Mouse (Mus musculus) A20 (cell line): Measurements from ENCODE around the gene Vangl1.
"Not testable (repeated sequence)": the region's sequence is repeated elsewhere in the genome, so short reads cannot be mapped to it uniquely, and the experiment has no call there.

ENCODE experiments used
- DNase-seq: peaks from one replicate; pipeline ENCODE4 v3.0.0-alpha.2; 2011; ENCODE audit warnings: low read depth, low spot score

Gene Vangl1

GRCm38 (mm10) chr3:102174118-102174865, 30.2 kb downstream of the Vangl1 start:
- DNase-seq, result no peak

DNA sequence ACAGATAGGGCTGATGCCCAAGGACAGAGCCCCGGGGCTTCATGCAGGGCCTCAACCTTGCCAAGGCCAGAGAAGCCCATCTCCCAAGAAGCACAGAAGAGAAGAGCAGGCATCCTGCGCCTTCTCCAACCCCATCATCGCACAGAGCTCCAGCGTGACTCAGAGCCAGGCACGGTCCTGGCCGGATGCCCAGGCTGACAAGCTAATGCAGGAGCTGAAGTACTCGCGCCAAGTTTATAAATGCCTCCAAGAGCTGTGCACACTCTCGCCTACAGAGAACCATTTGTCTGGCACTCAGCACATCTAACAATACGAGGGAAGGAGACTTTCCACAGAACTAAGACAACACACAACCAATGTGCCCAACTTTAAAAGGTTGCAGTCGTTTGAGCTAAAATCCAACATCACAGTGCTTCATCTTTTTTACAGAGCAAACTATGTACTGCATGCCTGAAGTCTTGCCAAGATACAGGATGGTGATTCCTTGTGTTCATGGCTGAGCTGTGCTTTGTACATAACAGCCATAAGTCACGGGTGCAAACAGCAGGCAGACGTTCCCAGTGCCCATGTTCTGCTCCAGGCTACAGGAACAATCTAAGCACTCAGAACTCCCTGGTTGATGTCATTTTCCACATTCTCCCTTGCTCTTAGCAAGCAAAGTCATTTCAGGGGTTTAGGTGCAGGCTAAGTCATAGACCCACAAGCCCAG, 35.1 kb downstream of the Vangl1 start:
- DNase-seq, result no peak

- no peak for DNase-seq
Observed at GRCm38 (mm10) chr3:102167555-102168210, 36.8 kb downstream of the Vangl1 start.

DNA sequence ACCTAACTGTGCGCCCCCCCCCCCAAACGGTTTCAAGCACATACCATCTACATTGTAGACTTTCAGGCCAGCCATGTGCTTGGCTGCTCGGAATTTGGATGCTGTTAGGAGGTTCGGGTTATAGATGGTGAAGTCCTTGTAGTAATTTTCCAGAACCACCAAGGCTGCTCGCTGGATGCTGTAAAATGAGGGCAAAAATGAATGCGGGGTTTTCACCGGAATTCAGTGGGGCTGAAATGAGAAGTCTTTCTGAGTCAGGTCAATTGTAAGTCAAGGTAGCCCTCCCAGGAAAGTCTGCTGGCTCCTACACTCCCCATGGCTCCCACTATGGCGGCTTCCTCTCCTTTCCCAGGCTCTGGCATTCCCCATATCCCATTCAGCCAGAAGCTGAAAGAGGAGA, 37.7 kb downstream of the Vangl1 start:
- DNase-seq, result no peak

DNA sequence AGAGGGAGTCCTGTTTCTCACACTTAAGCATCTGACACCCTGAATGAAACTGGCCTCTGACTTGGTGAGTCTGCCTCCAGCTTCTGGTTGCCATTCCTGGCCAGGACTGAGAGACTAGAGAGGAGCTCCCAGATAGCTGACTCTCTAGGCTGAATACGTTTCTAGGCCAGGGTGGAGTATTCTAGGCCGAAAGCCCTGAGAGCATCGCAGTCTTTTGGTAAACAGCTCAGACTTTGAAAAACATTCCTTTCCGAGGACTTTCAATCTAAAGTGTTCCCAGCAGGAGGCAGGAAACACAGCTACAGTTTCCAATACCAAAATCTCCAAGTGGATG, 38.2 kb downstream of the Vangl1 start:
- no peak for DNase-seq

DNA sequence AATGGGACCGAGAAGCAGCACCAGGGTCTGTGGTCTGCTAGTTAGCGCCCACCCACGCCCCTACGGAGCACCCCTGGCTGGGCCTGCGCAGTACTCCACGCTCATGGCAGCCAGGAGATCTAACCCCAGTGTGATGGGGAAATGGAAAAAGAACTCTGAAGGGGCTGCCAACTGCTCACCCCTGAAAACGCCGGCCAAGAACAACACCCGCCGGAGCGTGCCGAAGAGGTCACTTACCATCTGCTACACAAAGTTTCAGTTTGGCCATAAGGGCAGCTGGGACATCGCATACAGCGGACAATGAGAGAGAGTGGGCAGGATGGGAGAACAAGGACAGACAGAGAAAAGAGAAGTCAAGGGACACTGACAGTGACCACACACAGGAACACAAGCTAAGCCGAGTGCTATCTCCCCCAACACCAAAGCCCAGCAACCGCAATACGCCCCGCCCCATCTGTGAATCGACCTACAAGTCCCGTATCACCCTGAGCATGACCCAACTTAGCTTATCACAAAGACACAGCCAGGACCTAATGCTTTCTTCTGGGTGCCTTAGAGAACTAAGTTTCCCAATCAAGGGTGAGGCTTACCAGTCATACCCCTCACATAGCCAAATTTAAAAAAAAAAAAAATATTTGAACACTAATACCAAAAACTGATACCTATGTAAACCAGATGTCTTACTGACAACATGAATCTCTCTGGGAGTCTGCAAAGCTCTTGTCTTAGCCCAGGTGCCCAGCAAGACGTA, 38.8 kb downstream of the Vangl1 start:
- no peak for DNase-seq

DNA sequence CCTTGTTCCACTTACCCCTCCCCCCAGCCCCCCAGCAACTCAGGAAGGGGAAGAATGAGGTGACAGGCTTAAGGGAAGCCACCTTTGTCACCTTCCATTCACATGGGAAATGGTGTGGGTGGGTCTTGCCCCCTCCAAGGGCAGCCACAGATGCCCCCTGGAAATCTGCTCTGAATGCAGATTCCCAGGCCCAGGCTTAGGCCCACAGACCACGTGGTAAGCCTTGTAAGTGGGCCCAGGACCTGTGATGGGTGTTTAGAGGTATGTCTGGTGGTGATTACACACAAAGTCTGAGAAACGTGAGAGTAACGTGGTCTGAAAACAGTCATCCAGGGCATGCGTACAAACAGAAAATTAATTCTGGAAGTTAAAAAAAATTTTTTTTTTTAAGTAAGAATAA, 39.6 kb downstream of the Vangl1 start:
- DNase-seq, result no peak

DNA sequence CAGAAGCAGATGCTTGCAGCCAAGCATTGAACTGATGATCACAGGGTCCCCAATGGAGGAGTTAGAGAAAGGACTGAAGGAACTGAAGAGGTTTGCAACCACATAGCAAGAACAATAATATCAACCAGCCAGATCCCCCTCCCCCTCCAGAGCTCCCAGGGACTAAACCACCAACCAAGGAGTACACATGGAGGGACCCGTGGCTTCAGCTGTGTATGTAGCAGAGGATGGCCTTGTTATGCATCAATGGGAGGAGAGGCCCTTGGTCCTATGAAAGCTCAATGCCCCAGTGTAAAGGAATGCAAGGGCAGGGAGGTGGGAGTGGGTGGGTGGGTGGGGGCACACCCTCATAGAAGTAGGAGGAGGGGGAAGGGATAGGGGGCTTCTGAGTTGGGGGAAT, 40.6 kb downstream of the Vangl1 start:
- not testable (repeated sequence) for DNase-seq

- no peak for DNase-seq
Observed at GRCm38 (mm10) chr3:102159423-102160325, 44.8 kb downstream of the Vangl1 start.

DNA sequence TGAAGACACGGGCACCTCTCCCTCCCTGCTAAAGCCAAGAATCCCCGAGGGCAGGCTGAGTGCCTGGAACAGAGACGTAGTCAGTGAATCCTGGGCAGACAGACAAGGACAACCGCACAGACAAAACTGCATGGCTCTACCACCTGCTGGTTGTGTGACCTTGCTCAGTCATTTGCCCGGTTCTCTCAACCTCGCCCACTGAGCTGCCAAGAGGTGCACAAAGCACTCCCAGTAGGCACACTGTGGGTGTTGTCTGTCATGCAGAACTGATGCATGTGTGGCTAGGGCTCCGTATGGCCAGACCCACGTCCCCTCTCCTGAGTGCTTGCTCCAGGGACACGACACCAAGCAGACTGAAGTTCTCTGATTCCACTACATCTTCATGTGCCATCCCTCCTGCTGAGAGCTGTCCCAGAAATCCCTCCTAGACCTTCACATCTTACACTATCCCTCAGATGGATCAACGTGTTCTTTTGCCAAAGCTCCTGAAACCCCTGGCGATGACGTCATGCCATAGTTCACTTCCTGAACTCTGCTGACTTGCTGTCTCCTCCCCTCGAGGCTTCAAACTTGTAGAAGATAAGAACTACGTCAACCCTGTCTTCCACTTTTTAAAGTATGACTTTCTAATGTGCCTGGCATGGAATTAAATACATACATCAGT, 45.6 kb downstream of the Vangl1 start:
- no peak for DNase-seq

DNA sequence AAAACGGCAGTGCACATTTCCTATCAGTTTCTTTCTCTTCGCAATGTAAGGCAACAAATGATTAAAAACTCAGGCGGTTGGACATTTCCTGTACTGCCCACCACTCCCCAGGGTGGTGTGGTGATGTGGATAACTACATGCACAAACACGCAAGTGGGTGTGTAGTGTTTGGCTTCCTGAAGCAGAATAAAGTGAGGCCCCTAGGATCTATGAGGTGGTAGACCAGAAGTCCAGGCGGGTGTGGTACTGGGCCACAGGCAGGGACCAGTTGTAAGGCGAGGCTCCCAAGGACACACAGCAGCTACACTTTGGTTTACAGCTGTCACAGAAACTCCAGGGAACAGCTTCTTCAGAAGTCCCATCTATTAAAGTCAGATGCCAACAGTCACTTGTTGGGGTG, 46.8 kb downstream of the Vangl1 start:
- no peak for DNase-seq

GRCm38 (mm10) chr3:102156737-102157136, 47.8 kb downstream of the Vangl1 start:
- no peak for DNase-seq

DNA sequence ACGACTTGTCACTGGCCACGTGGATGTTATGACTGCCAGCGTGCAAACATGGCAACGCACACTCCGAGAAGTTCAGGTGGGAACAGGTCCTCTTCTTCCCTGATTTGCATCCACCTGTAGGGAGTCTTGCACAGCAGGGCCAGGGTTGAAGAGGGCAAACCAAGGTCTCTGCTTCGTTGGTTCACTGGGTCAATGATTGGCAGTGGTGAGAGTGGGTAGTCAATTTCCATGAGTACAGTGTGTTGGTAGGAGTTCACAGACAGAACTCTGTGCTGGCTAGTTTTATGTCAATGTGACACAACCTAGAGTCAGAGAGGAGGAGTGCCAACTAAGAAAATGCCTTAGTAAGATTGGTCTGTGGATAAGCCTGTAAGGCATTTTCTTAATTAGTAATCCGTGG, 50.4 kb downstream of the Vangl1 start:
- no peak for DNase-seq

- no peak for DNase-seq
Observed at GRCm38 (mm10) chr3:102152872-102153271, 51.6 kb downstream of the Vangl1 start.

DNA sequence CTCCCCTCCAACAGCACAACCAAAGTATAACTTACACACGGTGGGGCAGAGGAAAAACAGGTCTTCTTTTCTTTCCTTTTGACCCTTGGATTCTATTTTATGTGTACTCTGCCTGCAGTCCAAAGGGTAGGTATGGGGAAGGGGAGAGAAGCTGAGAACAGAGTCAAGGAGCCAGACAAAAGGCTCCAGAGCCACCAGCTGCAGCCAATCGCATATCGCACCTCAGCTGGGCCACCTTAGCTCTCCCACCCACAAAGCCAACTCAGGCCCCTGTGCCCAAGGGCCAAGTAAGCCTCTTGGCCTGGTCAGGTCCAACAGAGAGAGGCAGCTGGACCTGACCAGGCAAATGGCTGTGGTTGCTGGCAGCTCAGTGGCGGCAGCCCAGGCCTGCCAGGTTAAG, 52.0 kb downstream of the Vangl1 start:
- DNase-seq, result no peak

- DNase-seq, result no peak
Observed at GRCm38 (mm10) chr3:102151850-102152249, 52.6 kb downstream of the Vangl1 start.

DNA sequence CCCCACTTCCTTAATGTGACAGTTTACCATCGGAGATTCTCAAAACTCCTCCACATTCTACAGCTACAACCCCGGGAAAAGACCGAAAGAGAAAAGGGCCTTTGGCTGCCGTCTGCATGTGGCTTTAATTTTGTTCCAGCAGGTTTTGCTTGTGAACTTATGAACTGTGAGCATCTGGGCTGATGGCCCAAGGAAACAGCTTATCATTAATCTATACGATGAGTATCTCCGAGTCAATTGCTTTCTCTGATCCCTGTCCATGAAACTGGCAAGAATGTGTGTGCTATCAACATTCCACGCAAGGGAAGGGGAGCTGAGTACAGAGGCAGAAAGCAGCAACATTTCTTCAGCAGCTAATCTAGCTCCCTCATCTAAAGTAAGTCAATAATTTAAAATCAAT, 54.6 kb downstream of the Vangl1 start:
- DNase-seq, result no peak

- no peak for DNase-seq
Observed at GRCm38 (mm10) chr3:102147189-102147588, 57.3 kb downstream of the Vangl1 start.

- DNase-seq, result no peak
Observed at GRCm38 (mm10) chr3:102146428-102146827, 58.1 kb downstream of the Vangl1 start.

GRCm38 (mm10) chr3:102145645-102146386, 58.7 kb downstream of the Vangl1 start:
- DNase-seq, result no peak
